Comparison of ENCODE assay signal across 8 mouse cellular contexts in genomic region chr2:31314007-31314465, GRCm38 (mm10). TPM values are rescaled to one million over a fixed set of nuclear protein-coding genes. Genes with fewer than 3 reads are reported as not detected.
DNase-seq lines count a peak whose midpoint lies in the region; ATAC-seq and TF ChIP-seq lines count a peak whose summit lies in the region.
"Had no signal": no experiment of that assay in that cellular context is flagged by ENCODE, and none has a peak within 500 bp of the region (broad histone marks: within the 10 kb centered on the region; RNA-seq: fewer than 3 reads in every experiment).

Gene Hmcn2 (plus strand): TSS chr2:31314415.

- WGBS in embryonic facial prominence, embryonic 11.5 days: 2% methylated on average over 33 of the region's 33 CpGs
- WGBS in heart, embryonic 14.5 days: 1% methylated on average over 33 of the region's 33 CpGs
- WGBS in limb, embryonic 14.5 days: 0% methylated on average over 20 of the region's 33 CpGs

- H3K4me3 ChIP-seq in ES-Bruce4 (ENCODE audit: low read depth, low read length): peak within 1 kb of the TSS; percentile 15; the same call in 1 of the 2 replicates
- 0 out of 2 replicates have a peak within 1 kb of the TSS, but pooled peaks have one; percentile 10 for H3K4me3 ChIP-seq in embryonic facial prominence, embryonic 11.5 days (ENCODE audit: low read depth, low read length)
- peak within 1 kb of the TSS; percentile 26 to 38 for H3K4me3 ChIP-seq in heart, embryonic 14.5 days (ENCODE audit: control insufficient read depth in 1 of 2, insufficient read depth in 1 of 2, low read depth in 1 of 2, low read length in 2 of 2)
- peak within 1 kb of the TSS; percentile 23 for H3K4me3 ChIP-seq in limb, embryonic 14.5 days (replicated peaks; ENCODE audit: low read length)
- H3K4me3 ChIP-seq: megakaryocyte, embryonic 14.5 days had no signal

- no peaks in the 10 kb centered on the region for H3K9me3 ChIP-seq in ES-Bruce4 (replicated peaks; ENCODE audit: control insufficient read depth, insufficient read depth, low read length, poor library complexity, severe bottlenecking)
- H3K9me3 ChIP-seq in embryonic facial prominence, embryonic 11.5 days (replicated peaks; ENCODE audit: control insufficient read depth, low read length): no peaks in the 10 kb centered on the region
- H3K9me3 ChIP-seq in heart, embryonic 14.5 days (ENCODE audit: control insufficient read depth, low read length): no peaks in the 10 kb centered on the region
- no peaks in the 10 kb centered on the region for H3K9me3 ChIP-seq in limb, embryonic 14.5 days (ENCODE audit: control insufficient read depth, low read length)
- H3K9me3 ChIP-seq: megakaryocyte, embryonic 14.5 days had no signal

- no peak for DNase-seq in embryonic facial prominence, embryonic 11.5 days (ENCODE audit: low spot score)
- no peak for DNase-seq in limb, embryonic 14.5 days (ENCODE audit: low spot score)
- no peak for DNase-seq in cerebellum, adult 18-20 months
- DNase-seq in embryo, embryonic 10 days (ENCODE audit: low spot score): no peak

- H3K4me1 ChIP-seq in ES-Bruce4 (ENCODE audit: control insufficient read depth, insufficient read depth, low read length): no peaks in the 10 kb centered on the region
- peaks cover 6% of the 10 kb centered on the region for H3K4me1 ChIP-seq in embryonic facial prominence, embryonic 11.5 days (ENCODE audit: control insufficient read depth, insufficient read depth, low read length)
- peaks cover 5 to 10% of the 10 kb centered on the region in 2 experiments for H3K4me1 ChIP-seq in heart, embryonic 14.5 days (ENCODE audit: control insufficient read depth in 2 of 2, insufficient read depth in 2 of 2, low read length in 2 of 2)
- H3K4me1 ChIP-seq in limb, embryonic 14.5 days (ENCODE audit: control insufficient read depth, insufficient read depth, low read length): no peaks in the 10 kb centered on the region
- H3K4me1 ChIP-seq: megakaryocyte, embryonic 14.5 days had no signal

- H3K27me3 ChIP-seq in ES-Bruce4 (ENCODE audit: control insufficient read depth, insufficient read depth, low read length, poor library complexity, severe bottlenecking): peaks cover 5% of the 10 kb centered on the region; the same call in 1 of the 2 replicates
- peaks cover 35% of the 10 kb centered on the region for H3K27me3 ChIP-seq in embryonic facial prominence, embryonic 11.5 days (ENCODE audit: control insufficient read depth, insufficient read depth, low read length)
- peaks cover 72% of the 10 kb centered on the region for H3K27me3 ChIP-seq in heart, embryonic 14.5 days (ENCODE audit: control insufficient read depth, insufficient read depth, low read length)
- peaks cover 51% of the 10 kb centered on the region for H3K27me3 ChIP-seq in limb, embryonic 14.5 days (ENCODE audit: control insufficient read depth, insufficient read depth, low read length)

- no peak for TF ChIP-seq POLR2A in ES-Bruce4 (IDR thresholded peaks at IDR 0.05; ENCODE audit: insufficient read depth, low read length)
- TF ChIP-seq POLR2A in limb, embryonic 14.5 days (IDR thresholded peaks at IDR 0.05; ENCODE audit: borderline replicate concordance, extremely low read depth, insufficient read depth, insufficient read length): no peak

- no peaks in the 10 kb centered on the region for H3K36me3 ChIP-seq in ES-Bruce4 (ENCODE audit: control insufficient read depth, insufficient read depth, low read length, poor library complexity, severe bottlenecking)
- no peaks in the 10 kb centered on the region for H3K36me3 ChIP-seq in embryonic facial prominence, embryonic 11.5 days (replicated peaks; ENCODE audit: control insufficient read depth, insufficient read depth, low read depth, low read length)
- no peaks in the 10 kb centered on the region for H3K36me3 ChIP-seq in heart, embryonic 14.5 days (ENCODE audit: control insufficient read depth, insufficient read depth, low read length)
- no peaks in the 10 kb centered on the region for H3K36me3 ChIP-seq in limb, embryonic 14.5 days (ENCODE audit: control insufficient read depth, insufficient read depth, low read length)

- no peak for ATAC-seq in embryonic facial prominence, embryonic 11.5 days (replicated peaks; ENCODE audit: insufficient number of reproducible peaks, low FRiP score, low TSS enrichment, low read depth)
- ATAC-seq in heart, embryonic 14.5 days (ENCODE audit: insufficient number of reproducible peaks, insufficient read depth, low FRiP score, low read depth): no peak
- no peak for ATAC-seq in limb, embryonic 14.5 days (ENCODE audit: low FRiP score, low read depth)
- ATAC-seq in erythroid progenitor cell, adult 5-6 weeks (replicated peaks; ENCODE audit: low FRiP score, poor library complexity, severe bottlenecking): no peak

- H3K27ac ChIP-seq in ES-Bruce4 (ENCODE audit: insufficient read depth, low read length): no peak within 1 kb of the TSS
- no peak within 1 kb of the TSS for H3K27ac ChIP-seq in embryonic facial prominence, embryonic 11.5 days (replicated peaks; ENCODE audit: low read depth, low read length)
- no peak within 1 kb of the TSS for H3K27ac ChIP-seq in heart, embryonic 14.5 days (replicated peaks in 1 of 2; ENCODE audit: control insufficient read depth in 1 of 2, insufficient read depth in 1 of 2, low read depth in 2 of 2, low read length in 2 of 2)
- no peak within 1 kb of the TSS for H3K27ac ChIP-seq in limb, embryonic 14.5 days (replicated peaks; ENCODE audit: low read depth, low read length)

- TF ChIP-seq CTCF in ES-Bruce4 (IDR thresholded peaks at IDR 0.05; ENCODE audit: low read depth, low read length): no peak

- H3K9ac ChIP-seq in ES-Bruce4 (ENCODE audit: low read depth, poor library complexity, severe bottlenecking): no peak within 1 kb of the TSS
- no peak within 1 kb of the TSS; the same call in 1 of the 2 replicates for H3K9ac ChIP-seq in embryonic facial prominence, embryonic 11.5 days (replicated peaks; ENCODE audit: low read length)
- peak within 1 kb of the TSS; percentile 58 for H3K9ac ChIP-seq in heart, embryonic 14.5 days (ENCODE audit: low read length)
- H3K9ac ChIP-seq in limb, embryonic 14.5 days (ENCODE audit: low read depth, low read length, severe bottlenecking): peak within 1 kb of the TSS; percentile 21; the same call in 1 of the 2 replicates

- H3K4me2 ChIP-seq in embryonic facial prominence, embryonic 11.5 days (ENCODE audit: low read depth, low read length): peak within 1 kb of the TSS; percentile 47
- H3K4me2 ChIP-seq in heart, embryonic 14.5 days (ENCODE audit: low read length): peak within 1 kb of the TSS; percentile 70
- peak within 1 kb of the TSS; percentile 22 for H3K4me2 ChIP-seq in limb, embryonic 14.5 days (replicated peaks; ENCODE audit: low read depth, low read length, severe bottlenecking)

- no peak for TF ChIP-seq EP300 in ES-Bruce4 (IDR thresholded peaks at IDR 0.05; ENCODE audit: insufficient read depth, low read depth, low read length)

RNA-seq across cellular contexts. Expression of gene Hmcn2, which starts in this region (rescaled TPM):
- polyA plus RNA-seq in ES-Bruce4 (2011; ENCODE audit: insufficient read depth, insufficient read length, low read depth, missing spikeins): 2.7 and 2.9 TPM in 2 replicates
- polyA plus RNA-seq in embryonic facial prominence, embryonic 11.5 days (2014; fragmentation: Nextera tagmentation; extraction: Ambion mirVana): 0.10 TPM in 1 of 2 replicates, not detected in the other
- polyA plus RNA-seq in heart, embryonic 14.5 days (2014; fragmentation: Nextera tagmentation; extraction: Ambion mirVana): 0.73 and 0.86 TPM in 2 replicates
- polyA plus RNA-seq in limb, embryonic 14.5 days (2012; rRNA removed): 0.56 and 0.70 TPM in 2 replicates
- 0.12 and 0.23 TPM in 2 replicates for polyA plus RNA-seq in limb, embryonic 14.5 days (2014; fragmentation: Nextera tagmentation; extraction: Ambion mirVana)
- total RNA-seq in erythroid progenitor cell, adult 5-6 weeks (2015; ENCODE audit: low replicate concordance): not detected in 2 replicates
- total RNA-seq in erythroid progenitor cell, adult 5-6 weeks (2017; ENCODE audit: low replicate concordance): not detected in 2 replicates

Comparison
In these comparisons a context has a peak if more than half of its experiments do, and no peak if none do; other contexts are left out.
1. H3K9ac ChIP-seq: peak in heart, embryonic 14.5 days (single experiment) and limb, embryonic 14.5 days (single experiment); none in ES-Bruce4 (single experiment) and embryonic facial prominence, embryonic 11.5 days (single experiment).
2. Peak in every context shown above with its lines, with median percentiles within 50 percentile points of each other: H3K4me3 ChIP-seq and H3K4me2 ChIP-seq.